Mouse (Mus musculus): Measurements from ENCODE around the gene Pdlim7. TPM values are rescaled to one million over a fixed set of nuclear protein-coding genes. Genes with fewer than 3 reads are reported as not detected.

The Pdlim7 gene
- polyA plus RNA-seq, 1 experiment from 2014 or later: 221 TPM

- Histone ChIP-seq H3K27ac (no peak within 1 kb of the TSS), H3K9me3 (no peaks in the 10 kb centered on the region), H3K27me3 (ENCODE audit: insufficient read depth, poor library complexity, severe bottlenecking) (no peaks in the 10 kb centered on the region), H3K4me1 (replicated peaks) (no peaks in the 10 kb centered on the region), H3K36me3 (peaks cover 62% of the 10 kb centered on the region), H3K4me3 (no peak within 1 kb of the TSS)
- no peak for DNase-seq (ENCODE audit: low spot score)
- WGBS: 79% methylated on average over 8 of the region's 8 CpGs
Measured at GRCm38 (mm10) chr13:55529198-55529915, 15.9 kb upstream of the Pdlim7 start, which contains the start of gene Dok3. Gene Dok3, minus strand, starts transcription at chr13:55529296.

- H3K9me3 ChIP-seq: no peaks in the 10 kb centered on the region
- DNase-seq (ENCODE audit: low spot score): no peak
- H3K4me3 ChIP-seq: no peak overlapping the region
- peaks cover 10% of the 10 kb centered on the region for H3K4me1 ChIP-seq (replicated peaks)
- H3K27me3 ChIP-seq (ENCODE audit: insufficient read depth, poor library complexity, severe bottlenecking): no peaks in the 10 kb centered on the region
- peaks cover 59% of the 10 kb centered on the region for H3K36me3 ChIP-seq
- WGBS: 85% methylated on average over 18 of the region's 18 CpGs
- H3K27ac ChIP-seq: no peak overlapping the region
Measured at GRCm38 (mm10) chr13:55527834-55528772, 14.6 kb upstream of the Pdlim7 start.

GRCm38 (mm10) chr13:55527212-55527611 lies 13.7 kb upstream of the Pdlim7 start:
- Histone ChIP-seq H3K4me1 (replicated peaks) (peaks cover 17% of the 10 kb centered on the region), H3K27ac (no peak overlapping the region), H3K36me3 (peaks cover 55% of the 10 kb centered on the region), H3K4me3 (no peak overlapping the region), H3K27me3 (ENCODE audit: insufficient read depth, poor library complexity, severe bottlenecking) (no peaks in the 10 kb centered on the region), H3K9me3 (no peaks in the 10 kb centered on the region)
- no peak for DNase-seq (ENCODE audit: low spot score)
- 90% methylated on average over 16 of the region's 16 CpGs for WGBS

- Histone ChIP-seq H3K4me3 (no peak overlapping the region), H3K27ac (no peak overlapping the region), H3K4me1 (replicated peaks) (peaks cover 17% of the 10 kb centered on the region), H3K27me3 (ENCODE audit: insufficient read depth, poor library complexity, severe bottlenecking) (no peaks in the 10 kb centered on the region), H3K36me3 (peaks cover 43% of the 10 kb centered on the region), H3K9me3 (no peaks in the 10 kb centered on the region)
- WGBS: 86% methylated on average over 16 of the region's 16 CpGs
- no peak for DNase-seq (ENCODE audit: low spot score)
Measured at GRCm38 (mm10) chr13:55525733-55526553, 12.5 kb upstream of the Pdlim7 start.

- WGBS: 92% methylated on average over 23 of the region's 23 CpGs
- no peaks in the 10 kb centered on the region for H3K27me3 ChIP-seq (ENCODE audit: insufficient read depth, poor library complexity, severe bottlenecking)
- H3K4me1 ChIP-seq (replicated peaks): peaks cover 17% of the 10 kb centered on the region
- DNase-seq (ENCODE audit: low spot score): no peak
- no peak overlapping the region for H3K4me3 ChIP-seq
- peak overlapping the region; percentile 70 for H3K27ac ChIP-seq
- no peaks in the 10 kb centered on the region for H3K9me3 ChIP-seq
- H3K36me3 ChIP-seq: peaks cover 24% of the 10 kb centered on the region
Measured at GRCm38 (mm10) chr13:55523951-55524600, 10.6 kb upstream of the Pdlim7 start.

- 58% methylated on average over 17 of the region's 17 CpGs for WGBS
- no peaks in the 10 kb centered on the region for H3K9me3 ChIP-seq
- DNase-seq (ENCODE audit: low spot score): peak; percentile 44
- no peaks in the 10 kb centered on the region for H3K27me3 ChIP-seq (ENCODE audit: insufficient read depth, poor library complexity, severe bottlenecking)
- H3K27ac ChIP-seq: peak overlapping the region; percentile 70
- peaks cover 16% of the 10 kb centered on the region for H3K36me3 ChIP-seq
- no peak overlapping the region for H3K4me3 ChIP-seq
- peaks cover 17% of the 10 kb centered on the region for H3K4me1 ChIP-seq (replicated peaks)
Measured at GRCm38 (mm10) chr13:55523278-55523677, 9.8 kb upstream of the Pdlim7 start.

GRCm38 (mm10) chr13:55522730-55523129 lies 9.3 kb upstream of the Pdlim7 start:
- Histone ChIP-seq H3K36me3 (peaks cover 15% of the 10 kb centered on the region), H3K4me3 (no peak overlapping the region), H3K4me1 (replicated peaks) (peaks cover 17% of the 10 kb centered on the region), H3K27me3 (ENCODE audit: insufficient read depth, poor library complexity, severe bottlenecking) (no peaks in the 10 kb centered on the region), H3K27ac (peak overlapping the region; percentile 70; the same call in 1 of the 2 replicates), H3K9me3 (no peaks in the 10 kb centered on the region)
- DNase-seq (ENCODE audit: low spot score): no peak
- WGBS: 63% methylated on average over 8 of the region's 8 CpGs

GRCm38 (mm10) chr13:55519606-55520005 lies 6.1 kb upstream of the Pdlim7 start:
- 88% methylated on average over 4 of the region's 4 CpGs for WGBS
- H3K27ac ChIP-seq: no peak overlapping the region
- H3K4me3 ChIP-seq: no peak overlapping the region
- H3K36me3 ChIP-seq: peaks cover 15% of the 10 kb centered on the region
- no peak for DNase-seq (ENCODE audit: low spot score)
- H3K9me3 ChIP-seq: no peaks in the 10 kb centered on the region
- peaks cover 8% of the 10 kb centered on the region for H3K27me3 ChIP-seq (ENCODE audit: insufficient read depth, poor library complexity, severe bottlenecking)
- H3K4me1 ChIP-seq (replicated peaks): peaks cover 17% of the 10 kb centered on the region

- peaks cover 21% of the 10 kb centered on the region for H3K4me1 ChIP-seq (replicated peaks)
- no peak overlapping the region for H3K4me3 ChIP-seq
- no peaks in the 10 kb centered on the region for H3K36me3 ChIP-seq
- H3K9me3 ChIP-seq: no peaks in the 10 kb centered on the region
- WGBS: 6% methylated on average over 5 of the region's 5 CpGs
- peak; percentile 88 for DNase-seq (ENCODE audit: low spot score)
- H3K27ac ChIP-seq: no peak overlapping the region
- H3K27me3 ChIP-seq (ENCODE audit: insufficient read depth, poor library complexity, severe bottlenecking): peaks cover 11% of the 10 kb centered on the region
Measured at GRCm38 (mm10) chr13:55516955-55517354, 3.5 kb upstream of the Pdlim7 start.

GRCm38 (mm10) chr13:55513828-55514227 lies 352 bp upstream of the Pdlim7 start:
- WGBS: 40% methylated on average over 9 of the region's 9 CpGs
- Histone ChIP-seq H3K4me1 (replicated peaks) (peaks cover 43% of the 10 kb centered on the region), H3K4me3 (peak overlapping the region; percentile 92)

GRCm38 (mm10) chr13:55512379-55513031 lies 971 bp downstream of the Pdlim7 start:
- H3K9me3 ChIP-seq: no peaks in the 10 kb centered on the region
- peaks cover 52% of the 10 kb centered on the region for H3K4me1 ChIP-seq (replicated peaks)
- H3K27me3 ChIP-seq (ENCODE audit: insufficient read depth, poor library complexity, severe bottlenecking): peaks cover 11% of the 10 kb centered on the region
- peak overlapping the region; percentile 96 for H3K27ac ChIP-seq
- 4% methylated on average over 25 of the region's 25 CpGs for WGBS
- peaks cover 41% of the 10 kb centered on the region for H3K36me3 ChIP-seq
- H3K4me3 ChIP-seq: peak overlapping the region; percentile 92
- peak; percentile 76 for DNase-seq (ENCODE audit: low spot score)

More at GRCm38 (mm10) chr13:55513828-55514227, 352 bp upstream of the Pdlim7 start:
- no peak for DNase-seq (ENCODE audit: low spot score)
- H3K27ac ChIP-seq: no peak overlapping the region
- H3K36me3 ChIP-seq: peaks cover 28% of the 10 kb centered on the region
- no peaks in the 10 kb centered on the region for H3K9me3 ChIP-seq
- peaks cover 11% of the 10 kb centered on the region for H3K27me3 ChIP-seq (ENCODE audit: insufficient read depth, poor library complexity, severe bottlenecking)
